Mouse (Mus musculus) right cerebral cortex, adult 2 months (tissue): ENCODE measurements at regions not wholly inside any gene's neighbourhood (a gene's known extent, or its start where the extent isn't known, plus 50 kb on each side); places are given as distances from the start of the nearest gene placed in this dataset.

Experiments used
- DNase-seq, 2 experiments: peaks; one replicate each; pipeline ENCODE4 v3.0.0; 2021 to 2022; ENCODE audit warnings: low spot score in 2 of 2

DNA sequence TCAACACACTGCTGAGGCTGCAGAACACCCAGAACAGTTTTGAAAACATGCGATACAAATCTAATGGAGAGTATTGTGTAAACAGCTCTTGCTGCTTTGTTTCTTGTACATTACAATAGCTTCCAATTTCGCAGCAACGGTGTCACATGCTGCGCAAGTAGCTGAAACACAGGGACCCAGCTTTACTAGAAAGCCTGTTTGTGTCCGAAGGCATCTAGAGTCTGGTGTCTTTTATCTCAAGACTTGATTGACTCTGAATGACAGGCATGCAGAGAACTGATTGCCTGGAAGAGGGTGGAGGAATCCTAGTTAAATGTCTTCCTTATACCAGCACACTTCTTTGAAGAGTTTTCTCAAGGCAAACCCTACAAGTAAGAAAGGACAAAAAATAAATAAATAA is 66.1 kb upstream of the Fgf10 start:
- DNase-seq: no peak

DNA sequence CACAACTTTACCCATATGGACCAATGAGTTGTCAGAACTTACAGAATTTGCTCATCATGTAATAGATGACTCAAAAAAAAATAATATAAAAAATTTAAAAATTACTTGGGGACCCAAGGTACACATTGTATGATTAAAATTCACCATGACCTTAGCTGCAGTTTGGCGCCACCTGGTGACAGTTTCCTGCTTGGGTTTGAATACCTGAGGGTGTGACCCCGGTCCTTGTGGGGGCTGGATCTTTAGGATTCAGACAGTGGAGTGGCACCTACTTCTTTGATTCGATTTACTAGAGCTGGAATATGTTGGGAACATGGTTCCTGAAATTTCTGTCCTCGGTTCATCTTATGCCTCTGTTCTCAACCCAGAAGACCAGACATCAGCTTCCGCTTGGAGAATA is 72.7 kb upstream of the Fgf10 start:
- peak; percentile 20 to 27 for DNase-seq

DNA sequence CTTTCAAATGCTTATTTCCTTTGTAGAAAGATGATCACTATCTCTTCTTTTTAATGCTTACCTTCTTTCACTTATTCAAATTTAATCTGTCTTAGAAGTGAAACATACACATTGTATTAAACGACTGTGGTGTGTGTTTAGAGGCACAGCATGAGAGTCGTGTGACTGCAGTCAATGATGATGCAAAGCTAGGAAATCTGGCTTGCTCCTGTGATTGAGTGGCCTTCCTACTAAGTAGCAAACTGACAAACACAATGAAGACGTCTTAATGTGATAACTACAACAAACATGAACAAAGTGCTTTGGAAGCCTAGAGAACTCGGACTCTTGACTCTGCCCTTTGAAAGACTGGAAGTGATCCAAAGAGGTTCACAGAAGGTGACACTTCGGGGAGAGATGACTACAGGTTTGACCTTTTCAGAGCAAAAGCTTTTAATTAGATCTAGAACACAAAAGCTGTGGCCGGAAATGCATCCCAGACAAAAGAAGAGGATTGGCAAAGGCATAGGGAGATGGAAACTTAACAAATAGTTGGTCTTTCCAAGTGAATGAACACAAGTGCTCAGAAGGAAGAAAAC is 73.3 kb upstream of the Fgf10 start:
- no peak for DNase-seq

DNA sequence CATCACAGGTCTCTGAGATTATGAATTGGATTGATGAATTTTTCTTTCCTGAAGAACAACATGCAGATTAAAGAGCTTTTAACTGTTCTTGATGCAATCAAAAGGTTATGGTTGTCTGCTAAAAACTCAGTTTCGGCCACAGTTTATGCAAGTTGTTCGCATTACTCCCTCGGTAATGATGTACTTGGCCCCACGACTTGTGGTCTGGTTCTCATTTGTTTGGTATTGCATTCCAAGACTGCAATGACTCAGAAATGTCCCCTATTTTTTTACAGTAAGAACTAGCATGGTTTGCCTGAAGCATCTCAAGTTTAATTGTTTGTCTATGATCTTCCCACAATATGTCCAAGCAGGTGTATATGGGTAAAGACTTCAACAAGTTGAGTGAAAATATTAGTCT is 77.5 kb upstream of the Fgf10 start:
- no peak for DNase-seq

- no peak for DNase-seq
Observed at GRCm38 (mm10) chr13:118572555-118572954, 97.0 kb upstream of the Fgf10 start.

DNA sequence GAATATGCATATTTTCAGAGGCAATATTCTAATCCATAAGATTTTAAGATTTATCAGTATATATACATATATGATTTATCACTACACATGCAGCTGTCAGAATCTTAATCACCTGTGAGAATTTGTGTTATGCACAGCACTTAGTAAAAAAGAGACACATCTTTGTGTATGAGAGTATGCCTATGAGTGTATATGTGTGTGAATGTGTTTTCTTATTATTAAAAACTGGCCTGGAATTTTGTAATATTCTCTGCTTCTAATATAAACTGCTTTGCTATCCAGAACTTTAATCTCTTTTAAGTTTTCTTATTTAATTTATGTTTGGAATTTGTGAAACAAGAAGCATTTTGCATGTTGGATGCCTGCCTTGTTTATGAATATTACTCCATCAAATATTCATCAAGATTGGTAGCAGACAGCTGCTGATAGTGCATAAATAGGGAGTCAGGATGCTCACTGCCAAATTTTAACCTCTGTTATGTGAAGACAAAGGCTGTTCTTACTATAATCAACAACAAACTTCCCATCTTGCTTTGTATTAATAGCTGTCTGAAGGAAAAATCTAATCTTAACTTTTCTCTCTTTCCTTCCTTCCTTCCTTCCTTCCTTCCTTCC is 104.3 kb upstream of the Fgf10 start:
- DNase-seq: no peak

DNA sequence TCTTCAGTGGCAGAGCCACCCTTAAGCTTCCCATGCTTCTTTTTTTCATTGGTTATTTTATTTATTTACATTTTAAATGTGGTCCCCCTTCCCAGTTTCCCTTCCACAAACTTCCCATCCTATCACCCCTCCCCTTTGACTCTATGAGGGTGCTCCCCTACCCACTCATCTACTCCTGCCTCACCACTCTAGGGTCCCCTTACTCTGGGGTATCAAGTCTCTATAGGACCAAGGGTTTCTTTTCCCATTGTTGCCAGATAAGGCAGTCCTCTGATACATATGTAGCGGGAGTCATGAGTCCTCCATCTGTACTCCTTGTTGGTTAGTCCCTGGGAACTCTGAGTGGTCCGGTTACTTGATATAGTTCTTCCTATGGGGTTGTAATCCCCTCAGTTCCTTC is 110.6 kb upstream of the Fgf10 start:
- no peak for DNase-seq

- no peak for DNase-seq
Observed at GRCm38 (mm10) chr13:118552029-118552428, 117.6 kb upstream of the Fgf10 start.

GRCm38 (mm10) chr13:118538742-118539141 is 130.8 kb upstream of the Fgf10 start:
- DNase-seq: no peak

DNA sequence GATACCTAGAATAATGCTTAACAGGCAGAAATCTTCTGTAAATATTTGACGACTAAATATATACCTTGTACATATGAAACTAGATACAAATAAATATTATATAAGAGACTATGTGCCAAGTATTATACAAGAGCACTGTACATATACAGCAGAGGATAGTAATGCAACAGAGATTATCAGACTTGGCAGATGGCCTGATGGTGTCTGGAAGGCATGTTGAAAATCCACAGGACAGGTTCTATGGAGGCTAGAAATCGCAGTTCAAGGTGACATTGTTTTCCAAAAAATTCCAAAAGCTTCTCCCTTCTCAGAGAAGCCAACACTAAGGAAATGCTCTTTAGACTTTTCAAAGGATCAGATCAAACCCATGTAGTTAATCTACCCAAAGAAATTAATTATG is 126.9 kb upstream of the Mrps30 start:
- DNase-seq: no peak

- DNase-seq: no peak
Observed at GRCm38 (mm10) chr13:118506136-118506535, 119.1 kb upstream of the Mrps30 start.

DNA sequence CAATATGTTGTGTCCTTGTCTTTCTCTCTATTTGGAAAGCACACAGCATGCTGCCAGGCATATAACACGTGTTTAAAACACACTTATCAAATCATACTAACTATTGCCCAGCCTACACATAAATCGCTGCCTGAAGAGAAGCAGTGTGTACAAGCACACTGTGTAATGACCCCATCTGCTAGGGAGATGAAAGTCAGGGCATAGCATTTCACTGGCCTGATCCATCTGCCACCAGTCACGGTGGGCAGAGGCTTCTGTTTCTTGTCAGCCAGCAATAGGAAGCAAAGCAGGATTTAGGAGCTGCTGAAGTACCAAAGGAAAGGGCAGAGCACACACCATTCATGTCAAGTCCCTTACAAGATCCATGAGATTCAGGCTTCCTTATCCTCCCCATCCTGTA is 103.6 kb upstream of the Mrps30 start:
- DNase-seq: no peak

DNA sequence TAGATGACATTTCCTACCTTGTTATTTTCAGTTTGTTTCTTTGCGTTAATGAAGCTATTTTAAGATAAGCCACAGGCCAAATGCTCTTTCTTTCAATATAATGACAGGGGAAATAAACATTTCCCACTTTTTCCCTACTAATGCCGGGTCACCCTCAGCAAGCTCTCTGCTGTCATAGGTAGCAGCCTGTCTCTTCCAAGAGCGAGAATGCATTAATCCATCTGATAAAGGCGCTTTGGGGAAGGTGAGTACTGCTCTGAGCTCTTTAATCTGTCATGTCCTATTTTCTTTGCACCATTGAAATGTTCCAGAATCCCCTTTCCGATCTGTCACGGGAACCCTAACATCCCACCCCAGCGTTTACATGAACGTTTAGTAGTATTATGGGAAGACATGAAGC is 96.0 kb upstream of the Mrps30 start:
- no peak for DNase-seq

GRCm38 (mm10) chr13:118480237-118480636 is 93.2 kb upstream of the Mrps30 start:
- no peak for DNase-seq

DNA sequence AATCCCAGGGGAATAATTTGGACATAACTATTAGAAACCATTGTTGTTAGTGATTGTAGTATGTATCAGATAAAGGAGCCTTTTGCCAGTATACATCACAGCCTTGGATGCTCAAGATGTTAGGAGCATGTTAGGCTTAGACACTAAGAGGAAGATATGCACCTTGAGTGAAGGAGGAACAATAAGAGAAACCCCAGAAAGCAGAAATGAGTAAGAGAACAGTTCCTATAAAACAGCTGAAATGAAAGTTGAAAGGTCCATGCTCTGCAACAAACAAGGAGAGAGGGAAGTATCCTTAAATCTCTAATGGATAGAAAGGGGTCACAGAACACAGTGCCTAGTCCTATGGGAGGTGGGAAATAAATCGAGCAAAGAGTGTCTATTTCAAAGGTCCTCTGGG is 91.4 kb upstream of the Mrps30 start:
- no peak for DNase-seq

DNA sequence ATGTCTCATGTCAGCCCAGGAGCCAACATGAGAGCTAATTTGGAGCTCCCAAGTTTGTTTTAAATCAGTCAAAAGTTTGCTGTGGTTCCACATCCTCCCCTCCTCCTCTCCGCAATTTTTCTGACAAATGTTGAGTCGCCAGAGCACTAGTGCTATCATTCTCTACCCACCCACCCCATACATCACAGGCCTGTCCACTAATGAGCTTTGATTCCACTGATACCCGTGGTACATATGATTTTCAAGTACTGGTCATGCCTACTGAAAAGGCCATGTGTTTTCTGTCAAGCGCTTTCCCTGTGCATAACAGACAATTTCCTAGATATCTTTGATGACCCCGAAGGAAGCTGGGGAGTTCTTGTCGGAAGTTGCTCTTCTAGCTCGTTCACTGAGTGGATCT is 85.5 kb upstream of the Mrps30 start:
- no peak for DNase-seq

GRCm38 (mm10) chr13:118459672-118460384 is 72.8 kb upstream of the Mrps30 start:
- no peak for DNase-seq

DNA sequence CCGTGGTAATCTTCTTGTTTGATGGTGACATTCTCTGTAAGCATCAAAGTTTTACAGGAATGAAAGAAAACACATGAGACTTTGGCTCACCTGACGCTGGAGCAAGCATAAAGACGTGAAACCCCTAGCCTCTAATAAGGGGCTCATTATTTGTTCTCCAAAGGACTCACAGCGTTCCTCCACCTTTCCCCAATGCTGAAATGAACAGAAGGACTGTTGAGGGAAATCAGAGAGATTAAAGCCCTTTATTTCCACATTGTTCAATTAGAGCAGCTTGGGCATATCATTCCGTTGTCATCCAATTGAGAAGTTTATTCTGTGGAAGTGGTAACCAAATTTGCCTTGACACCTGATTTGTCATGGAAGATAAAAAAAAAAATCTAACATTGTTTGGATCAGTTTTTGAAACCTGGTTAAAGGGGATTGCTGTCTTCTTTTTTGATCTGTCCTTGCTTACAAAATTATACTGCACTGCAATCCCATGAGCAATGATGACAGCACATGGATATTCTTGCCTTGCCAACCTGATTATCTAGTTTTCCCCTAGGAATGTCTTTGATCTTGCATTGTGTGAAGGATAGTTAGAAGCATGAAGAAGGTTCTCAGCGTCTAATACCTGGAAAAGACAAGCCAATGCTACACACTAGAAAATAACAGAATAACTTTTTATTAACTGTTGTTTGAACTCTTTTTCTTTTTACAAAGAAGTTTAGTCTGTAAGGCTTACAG is 62.1 kb upstream of the Mrps30 start:
- no peak for DNase-seq

DNA sequence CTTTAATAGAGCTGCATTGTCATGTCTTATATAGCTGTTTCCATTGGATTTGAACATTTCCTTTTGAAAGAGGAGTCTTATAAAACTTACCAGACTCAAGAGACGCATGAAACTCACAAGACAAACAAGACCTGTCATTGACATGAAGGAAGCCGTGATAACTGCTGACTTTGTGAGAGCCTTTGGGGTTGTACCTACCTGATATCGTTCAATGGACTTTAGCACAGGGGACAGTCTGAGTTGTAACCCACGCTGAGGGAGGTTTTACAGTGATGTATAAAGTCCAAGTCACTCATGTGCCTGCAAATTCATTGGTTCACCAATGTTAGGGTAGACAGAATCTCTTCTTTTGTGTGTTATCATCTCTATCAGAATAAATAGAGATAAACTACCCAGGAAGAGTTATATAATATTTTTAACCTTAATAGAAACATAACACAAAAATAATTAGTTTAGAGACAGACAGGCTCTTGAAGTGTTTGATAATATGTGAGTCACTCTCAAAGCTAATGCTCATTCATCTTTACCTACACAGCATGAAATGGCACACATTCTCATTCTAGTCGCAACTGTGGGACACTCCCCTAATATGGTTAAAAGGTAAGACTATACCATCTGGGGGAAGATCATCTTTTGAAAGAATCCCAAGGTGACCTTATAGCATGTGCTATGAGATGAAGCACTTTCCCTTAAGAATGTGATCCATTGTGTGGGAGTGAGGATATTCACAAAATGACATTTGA is 54.4 kb upstream of the Mrps30 start:
- no peak for DNase-seq
